32 mouse cellular contexts compared by ENCODE assay signal in genomic region chr1:153378587-153378986, GRCm38 (mm10). TPM values are rescaled to one million over a fixed set of nuclear protein-coding genes. Genes with fewer than 3 reads are reported as not detected.
DNase-seq lines count a peak whose midpoint lies in the region; ATAC-seq and TF ChIP-seq lines count a peak whose summit lies in the region.
"Had no signal": no experiment of that assay in that cellular context is flagged by ENCODE, and none has a peak within 500 bp of the region (broad histone marks: within the 10 kb centered on the region; RNA-seq: fewer than 3 reads in every experiment).

No protein-coding gene starts in this region.

- no peak for TF ChIP-seq RAD21 in CH12.LX (IDR thresholded peaks at IDR 0.05; ENCODE audit: low read depth, low read length)

- no peaks in the 10 kb centered on the region for H3K36me3 ChIP-seq in CH12.LX (replicated peaks in 1 of 2; ENCODE audit: control insufficient read depth in 1 of 2, insufficient read depth in 1 of 2, low read length in 1 of 2)
- H3K36me3 ChIP-seq in hindbrain, embryonic 16.5 days (ENCODE audit: control insufficient read depth, insufficient read depth, low read length), result no peaks in the 10 kb centered on the region
- H3K36me3 ChIP-seq: heart, embryonic 15.5 days; intestine, embryonic 15.5 days; limb, embryonic 10.5 days; limb, embryonic 15.5 days; midbrain, embryonic 10.5 days; stomach, embryonic 15.5 days had no signal

- H3K4me1 ChIP-seq in CH12.LX (ENCODE audit: control insufficient read depth in 1 of 2, insufficient read depth in 2 of 2), result 0 out of 4 replicates have a peak, but pooled peaks cover 0 to 2% of the 10 kb centered on the region in 2 experiments
- H3K4me1 ChIP-seq in lung, adult 2 months (ENCODE audit: control insufficient read depth, insufficient read depth, low read length), result no peaks in the 10 kb centered on the region
- H3K4me1 ChIP-seq in hindbrain, embryonic 16.5 days (ENCODE audit: control insufficient read depth, insufficient read depth, low read depth, low read length), result no peaks in the 10 kb centered on the region
- H3K4me1 ChIP-seq: heart, embryonic 15.5 days; limb, embryonic 10.5 days; stomach, embryonic 15.5 days had no signal

- dilution Hi-C loops in CH12.LX (cut with MboI; ENCODE audit: extremely low pct_ligation_motif_present, extremely low pct_unique_long_range_greater_than_20kb, low sequenced_read_pairs), result no loop called here

- no peaks in the 10 kb centered on the region for H3K79me2 ChIP-seq in CH12.LX (replicated peaks; ENCODE audit: control insufficient read depth, extremely low read depth, insufficient read depth, poor library complexity, severe bottlenecking)

- TF ChIP-seq POLR2A in CH12.LX (IDR thresholded peaks at IDR 0.05; ENCODE audit: low read depth, low read length), result no peak
- no peak for TF ChIP-seq POLR2A in lung, adult 2 months (IDR thresholded peaks at IDR 0.05; ENCODE audit: borderline replicate concordance, extremely low read depth, low read depth, low read length)

- H3K4me2 ChIP-seq in CH12.LX (ENCODE audit: insufficient read depth, low read depth, poor library complexity, severe bottlenecking), result 0 out of 2 replicates have a peak overlapping the region, but pooled peaks have one; percentile 2
- no peak overlapping the region for H3K4me2 ChIP-seq in hindbrain, embryonic 16.5 days (ENCODE audit: low read length)
- H3K4me2 ChIP-seq: heart, embryonic 15.5 days; intestine, embryonic 15.5 days; limb, embryonic 15.5 days; stomach, embryonic 15.5 days had no signal

- H3K9me3 ChIP-seq in CH12.LX (replicated peaks; ENCODE audit: low read length), result no peaks in the 10 kb centered on the region
- H3K9me3 ChIP-seq in hindbrain, embryonic 16.5 days (ENCODE audit: control insufficient read depth, low read length), result no peaks in the 10 kb centered on the region
- H3K9me3 ChIP-seq: heart, embryonic 15.5 days; intestine, embryonic 15.5 days; limb, embryonic 10.5 days; limb, embryonic 15.5 days; midbrain, embryonic 10.5 days; stomach, embryonic 15.5 days had no signal

- WGBS in lung, adult 2 months, result 48% methylated on average over 6 of the region's 6 CpGs
- WGBS in hindbrain, embryonic 16.5 days, result 59% methylated on average over 6 of the region's 6 CpGs

- DNase-seq in CH12.LX (ENCODE audit: extremely low read depth) (no peak), ES-CJ7 (ENCODE audit: low read depth, low spot score) (peak; percentile 59)
- peak; percentile 19 for DNase-seq in lung, adult 2 months
- DNase-seq in lung, postnatal 14 days, result peak; percentile 19
- no peak for DNase-seq in right cerebral cortex, postnatal 36 days (ENCODE audit: low spot score in 2 of 2)
- no peak for DNase-seq in left cerebral cortex, adult 11 months (ENCODE audit: low spot score)
- DNase-seq in adrenal gland, postnatal 4 days (ENCODE audit: low spot score in 2 of 2), result no peak
- DNase-seq: adrenal gland, adult 2 months; adrenal gland, postnatal 36 days; B cell, adult 2 months; cerebellum, adult 2 months; cerebellum, postnatal 25 days; gastrocnemius, postnatal 14 days; heart, adult 2 months; kidney, adult 2 months; kidney, postnatal 36 days; layer of hippocampus, postnatal 36 days; retina, postnatal 1 day; right cerebral cortex, postnatal 14 days; thymus, postnatal 14 days had no signal

- no peak for TF ChIP-seq CTCF in CH12.LX (conservative IDR thresholded peaks at IDR 0.05 in 1 of 2, IDR thresholded peaks at IDR 0.05 in 1 of 2; ENCODE audit: low read depth in 2 of 2, low read length in 2 of 2)
- TF ChIP-seq CTCF in lung, adult 2 months (IDR thresholded peaks at IDR 0.05; ENCODE audit: insufficient read depth, low read length), result no peak

- in situ Hi-C loops in CH12.LX (cut with MboI; ENCODE audit: low pct_ligation_motif_present, low pct_unique_long_range_greater_than_20kb, low sequenced_read_pairs), result loop anchor here (25.0 kb wide), 2 partner anchors 591 to 841 kb away; no protein-coding TSS in a partner anchor

- no peak overlapping the region for H3K4me3 ChIP-seq in CH12.LX (replicated peaks in 1 of 3; ENCODE audit: low read depth in 2 of 3, low read length in 2 of 3, poor library complexity in 1 of 3)
- no peak overlapping the region for H3K4me3 ChIP-seq in lung, adult 2 months (replicated peaks; ENCODE audit: extremely low read depth, low read depth, low read length)
- H3K4me3 ChIP-seq in hindbrain, embryonic 16.5 days (ENCODE audit: low read length), result no peak overlapping the region
- H3K4me3 ChIP-seq: heart, adult 2 months; heart, embryonic 15.5 days; intestine, embryonic 15.5 days; limb, embryonic 10.5 days; limb, embryonic 15.5 days; midbrain, embryonic 10.5 days; stomach, embryonic 15.5 days had no signal

- H3K27ac ChIP-seq in CH12.LX (ENCODE audit: insufficient read depth, low read depth), result no peak overlapping the region
- no peak overlapping the region for H3K27ac ChIP-seq in hindbrain, embryonic 16.5 days (ENCODE audit: low read depth, low read length)
- H3K27ac ChIP-seq: heart, adult 2 months; heart, embryonic 15.5 days; hindbrain, postnatal 0 days; intestine, embryonic 15.5 days; limb, embryonic 10.5 days; limb, embryonic 15.5 days; liver, embryonic 14.5 days; midbrain, embryonic 10.5 days; stomach, embryonic 15.5 days had no signal

- no peak for TF ChIP-seq EP300 in CH12.LX (IDR thresholded peaks at IDR 0.05; ENCODE audit: low read length)

- ATAC-seq in hindbrain, embryonic 16.5 days, result no peak
- ATAC-seq: activated CD4-positive, CD25-positive, alpha-beta regulatory T cell, adult 4 months; forebrain, embryonic 14.5 days; hindbrain, postnatal 0 days; intestine, embryonic 15.5 days had no signal

- H3K27me3 ChIP-seq in CH12.LX (replicated peaks), result no peaks in the 10 kb centered on the region
- H3K27me3 ChIP-seq in hindbrain, embryonic 16.5 days (replicated peaks; ENCODE audit: control insufficient read depth, insufficient read depth, low read length), result no peaks in the 10 kb centered on the region
- H3K27me3 ChIP-seq: heart, embryonic 15.5 days; intestine, embryonic 15.5 days; limb, embryonic 15.5 days; stomach, embryonic 15.5 days had no signal

- no peak overlapping the region for H3K9ac ChIP-seq in CH12.LX (ENCODE audit: insufficient read depth, low read depth)
- H3K9ac ChIP-seq in hindbrain, embryonic 16.5 days (ENCODE audit: low read depth, low read length), result no peak overlapping the region
- H3K9ac ChIP-seq: heart, embryonic 15.5 days; intestine, embryonic 15.5 days; limb, embryonic 15.5 days; liver, embryonic 14.5 days; stomach, embryonic 15.5 days had no signal

TF ChIP-seq in CH12.LX, 34 proteins besides CTCF, POLR2A, EP300 and RAD21:
- TF ChIP-seq CHD2 (IDR thresholded peaks at IDR 0.05; ENCODE audit: low read length) (no peak), IRF4 (IDR thresholded peaks at IDR 0.05; ENCODE audit: low read depth, low read length) (no peak), HCFC1 (IDR thresholded peaks at IDR 0.05; ENCODE audit: low read depth, low read length) (no peak), ELF1 (IDR thresholded peaks at IDR 0.05; ENCODE audit: low read depth, low read length) (no peak), MAX (IDR thresholded peaks at IDR 0.05; ENCODE audit: low read length) (no peak), TBP (conservative IDR thresholded peaks at IDR 0.05; ENCODE audit: low read depth, low read length) (no peak), USF1 (IDR thresholded peaks at IDR 0.05; ENCODE audit: low read depth, low read length) (peak; percentile 43), MYC (IDR thresholded peaks at IDR 0.05; ENCODE audit: low read depth, low read length) (no peak)
TF ChIP-seq in CH12.LX: peak in this region for 1.

RNA-seq across cellular contexts. Expression of gene Lamc1, which starts 46.0 kb away (rescaled TPM):
- total RNA-seq in CH12.LX (2012; rRNA removed) (9.4 and 10.5 TPM in 2 replicates), CH12.LX (2014; rRNA removed) (4.1 and 5.7 TPM in 2 replicates)
- polyA plus RNA-seq in CH12.LX (2012; ENCODE audit: insufficient read length, low read depth), result 13.1 and 16.7 TPM in 2 replicates
- polyA plus RNA-seq in lung, adult 2 months (2012; rRNA removed), result 101 and 116 TPM in 2 replicates
- polyA plus RNA-seq in hindbrain, embryonic 16.5 days (2015; fragmentation: Nextera tagmentation; extraction: Ambion mirVana), result 15.4 and 19.1 TPM in 2 replicates
- 100 to 1,000 TPM; 186 to 227 TPM for total RNA-seq in adrenal gland, postnatal 4 days (2021)

RNA-seq across cellular contexts. Expression of gene Shcbp1l, which starts 46.4 kb away (rescaled TPM):
- total RNA-seq in CH12.LX (2012; rRNA removed) (0.46 and 0.59 TPM in 2 replicates), CH12.LX (2014; rRNA removed) (not detected in 2 replicates)
- 0.93 and 1.6 TPM in 2 replicates for polyA plus RNA-seq in CH12.LX (2012; ENCODE audit: insufficient read length, low read depth)
- polyA plus RNA-seq in lung, adult 2 months (2012; rRNA removed), result 0.13 and 0.28 TPM in 2 replicates
- 0.63 and 0.97 TPM in 2 replicates for polyA plus RNA-seq in hindbrain, embryonic 16.5 days (2015; fragmentation: Nextera tagmentation; extraction: Ambion mirVana)
- 1 to 10 TPM in 1 of 2 experiments, under 1 TPM in 1; 0.67 to 1.2 TPM for total RNA-seq in adrenal gland, postnatal 4 days (2021)
- total RNA-seq: gastrocnemius, postnatal 14 days; heart, adult 2 months; heart, postnatal 25 days had no signal
- polyA plus RNA-seq: heart, embryonic 15.5 days had no signal

Comparison
In these comparisons a context has a peak if more than half of its experiments do, and no peak if none do; other contexts are left out.
1. DNase-seq: peak in ES-CJ7 (single experiment), lung, adult 2 months (single experiment) and lung, postnatal 14 days (single experiment); none in CH12.LX (single experiment), right cerebral cortex, postnatal 36 days (0 of 2), left cerebral cortex, adult 11 months (single experiment) and adrenal gland, postnatal 4 days (0 of 2).